Mouse (Mus musculus): Measurements from ENCODE around the gene Prss36. TPM values are rescaled to one million over a fixed set of nuclear protein-coding genes. Genes with fewer than 3 reads are reported as not detected.

Prss36 gene
- polyA plus RNA-seq, 1 experiment, result 10.6 TPM

DNA sequence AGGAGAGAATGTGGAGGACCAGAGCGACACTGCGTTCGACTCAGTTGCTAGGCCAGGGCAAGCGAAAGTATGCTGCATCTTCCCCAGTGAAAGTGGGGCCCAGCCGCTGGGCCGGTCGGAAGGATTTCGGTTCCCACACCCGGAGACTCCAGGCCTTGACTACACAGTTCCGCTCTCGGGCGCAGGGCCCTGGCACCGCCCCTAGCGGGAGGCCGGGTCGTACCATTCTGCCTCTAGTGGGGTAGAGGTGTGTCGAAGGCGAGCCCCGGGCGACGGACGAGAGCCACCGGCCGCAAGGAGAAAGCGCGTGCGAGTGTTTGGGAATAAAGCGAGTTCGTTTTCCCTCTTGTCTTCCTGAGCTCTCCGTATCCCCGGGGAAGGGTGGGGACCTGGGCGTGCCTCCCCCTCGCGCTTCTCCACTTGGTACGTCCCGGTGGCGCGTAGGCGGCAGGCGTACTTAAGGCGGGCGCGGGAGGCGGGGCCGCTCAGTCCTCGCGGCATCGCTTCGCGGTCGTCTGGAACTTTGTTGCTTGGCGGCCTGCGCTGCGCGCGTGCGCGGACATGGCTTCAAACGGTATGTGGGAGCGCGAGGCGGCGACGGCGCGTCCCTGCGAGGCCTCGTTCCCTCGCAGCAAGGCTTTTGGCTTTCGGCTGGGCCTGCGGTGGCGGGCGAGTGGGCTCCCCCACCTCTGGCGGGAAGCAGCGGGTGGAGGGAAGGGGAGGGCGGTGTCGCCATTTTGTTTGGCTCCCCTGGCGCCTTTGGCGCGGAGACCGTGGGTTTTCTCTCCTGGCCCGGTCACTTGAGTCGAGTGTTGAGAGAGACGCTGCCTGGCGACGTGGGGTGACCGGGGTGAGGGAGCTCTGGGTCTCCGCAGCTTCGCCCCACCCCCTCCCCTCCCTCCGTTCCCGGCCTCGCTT, 20.7 kb upstream of the Prss36 start, which contains the start of gene Fus:
Fus (plus strand) TSS at position 454 of the 918 bp plus-strand sequence.
- H3K36me3 ChIP-seq (ENCODE audit: control insufficient read depth, insufficient read depth), result peaks cover 22% of the 10 kb centered on the region
- no peak for TF ChIP-seq TCF12 (IDR thresholded peaks at IDR 0.05; ENCODE audit: insufficient read depth, poor library complexity, severe bottlenecking)
- peak; percentile 6 for TF ChIP-seq E2F4 (IDR thresholded peaks at IDR 0.05; ENCODE audit: insufficient read depth)
- TF ChIP-seq CEBPB (IDR thresholded peaks at IDR 0.05; ENCODE audit: insufficient read depth, poor library complexity, severe bottlenecking), result no peak
- no peak for TF ChIP-seq MAX (IDR thresholded peaks at IDR 0.05; ENCODE audit: low read depth)
- peak; percentile 100 for TF ChIP-seq POLR2AphosphoS2 (IDR thresholded peaks at IDR 0.05; ENCODE audit: insufficient read length, low read depth)
- TF ChIP-seq TCF3 (IDR thresholded peaks at IDR 0.05; ENCODE audit: insufficient read length, low read depth), result peak; percentile 3
- TF ChIP-seq REST (IDR thresholded peaks at IDR 0.05; ENCODE audit: insufficient read depth, insufficient read length), result no peak
- TF ChIP-seq USF1 (IDR thresholded peaks at IDR 0.05; ENCODE audit: low read depth), result no peak
- TF ChIP-seq MYOD1 (IDR thresholded peaks at IDR 0.05; ENCODE audit: control insufficient read depth in 1 of 3, insufficient read length in 2 of 3, low read depth in 2 of 3), result no peak
- peak in 1 of 3 experiments; percentile 32 for TF ChIP-seq MYOG (IDR thresholded peaks at IDR 0.05; ENCODE audit: control insufficient read depth in 1 of 3, insufficient read depth in 1 of 3, insufficient read length in 2 of 3, low read depth in 2 of 3)
- peak; percentile 99 for TF ChIP-seq POLR2A (IDR thresholded peaks at IDR 0.05; ENCODE audit: insufficient read length, low read depth)
- TF ChIP-seq SRF (IDR thresholded peaks at IDR 0.05; ENCODE audit: control insufficient read depth, insufficient read length, low read depth), result no peak
- H3K79me2 ChIP-seq (ENCODE audit: control insufficient read depth, insufficient read depth), result peaks cover 44% of the 10 kb centered on the region
- no peaks in the 10 kb centered on the region for H3K27me3 ChIP-seq (ENCODE audit: control insufficient read depth, insufficient read depth, insufficient read length)
- peak within 1 kb of the TSS; percentile 95 for H3K4me2 ChIP-seq (ENCODE audit: low read depth)
- H3K4me3 ChIP-seq, result peak within 1 kb of the TSS; percentile 95
- H3ac ChIP-seq (ENCODE audit: control insufficient read depth, insufficient read length), result peak within 1 kb of the TSS; percentile 89

- no peak for TF ChIP-seq USF1 (IDR thresholded peaks at IDR 0.05; ENCODE audit: low read depth)
- TF ChIP-seq TCF12 (IDR thresholded peaks at IDR 0.05; ENCODE audit: insufficient read depth, poor library complexity, severe bottlenecking), result no peak
- Histone ChIP-seq H3K27me3 (ENCODE audit: control insufficient read depth, insufficient read depth, insufficient read length) (no peaks in the 10 kb centered on the region), H3ac (ENCODE audit: control insufficient read depth, insufficient read length) (peak overlapping the region; percentile 89), H3K4me2 (ENCODE audit: low read depth) (peak overlapping the region; percentile 95), H3K36me3 (ENCODE audit: control insufficient read depth, insufficient read depth) (peaks cover 14% of the 10 kb centered on the region), H3K4me3 (peak overlapping the region; percentile 95), H3K79me2 (ENCODE audit: control insufficient read depth, insufficient read depth) (peaks cover 36% of the 10 kb centered on the region)
Measured at GRCm38 (mm10) chr7:127966371-127966918, 19.9 kb upstream of the Prss36 start.

DNA sequence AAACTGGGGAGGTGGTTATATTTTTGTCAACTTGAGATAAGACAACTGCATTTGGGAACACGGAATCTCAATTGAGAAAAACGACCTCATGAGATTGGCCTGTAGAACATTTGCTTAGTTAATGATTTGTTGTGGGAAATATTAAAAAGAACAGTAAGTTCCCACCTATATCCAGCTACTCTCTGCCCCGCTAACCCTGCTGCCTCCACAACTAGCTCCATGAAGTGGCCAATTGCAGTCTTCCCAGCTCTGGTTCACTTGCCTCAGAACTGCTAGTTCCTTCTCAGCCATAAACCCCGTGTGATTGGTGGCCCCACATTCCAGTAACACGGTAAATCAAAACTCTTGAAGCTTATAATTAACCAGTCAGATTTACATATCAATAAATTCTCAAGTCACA, 12.8 kb upstream of the Prss36 start:
- H3K4me2 ChIP-seq (ENCODE audit: low read depth), result no peak overlapping the region
- H3K4me3 ChIP-seq, result no peak overlapping the region
- no peaks in the 10 kb centered on the region for H3K79me2 ChIP-seq (ENCODE audit: control insufficient read depth, insufficient read depth)
- H3ac ChIP-seq (ENCODE audit: control insufficient read depth, insufficient read length), result no peak overlapping the region
- no peaks in the 10 kb centered on the region for H3K27me3 ChIP-seq (ENCODE audit: control insufficient read depth, insufficient read depth, insufficient read length)
- no peak for TF ChIP-seq POLR2A (IDR thresholded peaks at IDR 0.05; ENCODE audit: insufficient read length, low read depth)
- no peak for TF ChIP-seq TCF3 (IDR thresholded peaks at IDR 0.05; ENCODE audit: insufficient read length, low read depth)
- TF ChIP-seq TCF12 (IDR thresholded peaks at IDR 0.05; ENCODE audit: insufficient read depth, poor library complexity, severe bottlenecking), result no peak
- TF ChIP-seq MAX (IDR thresholded peaks at IDR 0.05; ENCODE audit: low read depth), result no peak
- TF ChIP-seq E2F4 (IDR thresholded peaks at IDR 0.05; ENCODE audit: insufficient read depth), result no peak
- no peak for TF ChIP-seq USF1 (IDR thresholded peaks at IDR 0.05; ENCODE audit: low read depth)
- TF ChIP-seq CEBPB (IDR thresholded peaks at IDR 0.05; ENCODE audit: insufficient read depth, poor library complexity, severe bottlenecking), result no peak
- TF ChIP-seq REST (IDR thresholded peaks at IDR 0.05; ENCODE audit: insufficient read depth, insufficient read length), result no peak
- no peak for TF ChIP-seq SRF (IDR thresholded peaks at IDR 0.05; ENCODE audit: control insufficient read depth, insufficient read length, low read depth)
- TF ChIP-seq POLR2AphosphoS2 (IDR thresholded peaks at IDR 0.05; ENCODE audit: insufficient read length, low read depth), result no peak
- no peak for TF ChIP-seq MYOD1 (IDR thresholded peaks at IDR 0.05; ENCODE audit: control insufficient read depth in 1 of 3, insufficient read length in 2 of 3, low read depth in 2 of 3)
- no peak for TF ChIP-seq MYOG (IDR thresholded peaks at IDR 0.05; ENCODE audit: control insufficient read depth in 1 of 3, insufficient read depth in 1 of 3, insufficient read length in 2 of 3, low read depth in 2 of 3)
- H3K36me3 ChIP-seq (ENCODE audit: control insufficient read depth, insufficient read depth), result no peaks in the 10 kb centered on the region

- H3K79me2 ChIP-seq (ENCODE audit: control insufficient read depth, insufficient read depth), result no peaks in the 10 kb centered on the region
- no peak overlapping the region for H3K4me3 ChIP-seq
- H3K36me3 ChIP-seq (ENCODE audit: control insufficient read depth, insufficient read depth), result no peaks in the 10 kb centered on the region
- TF ChIP-seq MYOD1 (IDR thresholded peaks at IDR 0.05; ENCODE audit: control insufficient read depth in 1 of 3, insufficient read length in 2 of 3, low read depth in 2 of 3) (no peak), E2F4 (IDR thresholded peaks at IDR 0.05; ENCODE audit: insufficient read depth) (no peak), SRF (IDR thresholded peaks at IDR 0.05; ENCODE audit: control insufficient read depth, insufficient read length, low read depth) (no peak), MAX (IDR thresholded peaks at IDR 0.05; ENCODE audit: low read depth) (no peak)
- H3ac ChIP-seq (ENCODE audit: control insufficient read depth, insufficient read length), result no peak overlapping the region
- peaks cover 9% of the 10 kb centered on the region for H3K27me3 ChIP-seq (ENCODE audit: control insufficient read depth, insufficient read depth, insufficient read length)
- H3K4me2 ChIP-seq (ENCODE audit: low read depth), result no peak overlapping the region
Measured at GRCm38 (mm10) chr7:127952864-127953581, 6.5 kb upstream of the Prss36 start.

All from myocyte (in vitro differentiated cells).